Mouse (Mus musculus): ENCODE data around the gene Slc25a51. TPM values are rescaled to one million over a fixed set of nuclear protein-coding genes. Genes with fewer than 3 reads are reported as not detected.

The Slc25a51 gene
- total RNA-seq, 2 experiments from 2014 or later, result 103 to 107 TPM

DNA sequence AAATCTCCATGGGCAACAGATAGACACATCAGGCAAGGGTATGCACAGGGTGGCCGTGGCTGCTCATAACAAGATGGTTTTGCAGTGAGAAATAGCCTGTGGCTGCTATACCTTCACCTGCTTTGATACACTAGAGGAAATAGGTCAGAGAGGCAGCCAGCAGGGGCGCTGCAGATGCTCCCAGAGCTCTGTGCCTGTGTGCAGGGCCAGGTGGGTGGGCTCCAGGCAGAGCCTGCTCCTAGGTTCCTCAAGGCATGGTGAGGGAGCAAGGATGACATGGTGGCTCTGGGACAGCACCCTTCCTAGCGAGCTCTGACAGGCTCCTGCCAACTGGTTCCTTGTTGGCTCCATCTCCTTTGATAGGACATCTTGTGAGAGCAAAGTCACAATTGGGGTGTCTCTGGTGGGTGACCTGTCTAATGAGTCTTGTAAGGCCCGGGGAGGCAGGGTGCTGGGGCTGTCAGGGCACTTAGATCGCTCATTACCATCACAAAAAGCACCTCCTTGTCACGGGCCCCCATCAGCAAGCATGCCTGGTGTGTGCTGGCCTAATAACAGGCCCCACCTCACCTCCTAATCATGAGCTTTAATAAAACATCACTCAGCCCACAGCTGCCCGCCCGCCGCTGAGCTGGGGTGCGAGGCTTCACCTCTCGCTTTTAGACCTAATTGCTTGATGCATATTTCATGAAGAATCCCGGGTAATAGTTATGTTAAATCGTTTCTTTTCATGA lies 18.3 kb upstream of the Slc25a51 start:
- no peak for DNase-seq

DNA sequence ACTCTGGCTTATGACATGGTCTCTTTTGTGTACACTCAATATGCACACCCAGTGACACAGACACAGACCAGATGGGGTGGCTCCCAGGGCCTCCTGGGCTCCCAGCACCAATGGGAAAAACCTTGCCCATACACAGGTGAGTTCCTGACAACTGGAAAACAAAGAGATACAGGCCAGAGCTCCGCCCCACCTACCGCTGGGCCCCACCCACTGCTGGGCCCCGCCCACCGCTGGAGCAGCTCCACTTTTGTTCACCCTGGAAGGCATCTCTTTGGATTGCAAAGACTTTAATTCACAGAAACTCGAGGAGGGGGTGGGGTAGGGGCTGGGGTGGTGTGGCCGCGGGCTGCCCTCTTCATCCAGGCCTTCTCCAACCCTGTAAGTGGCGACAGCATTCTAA lies 14.8 kb upstream of the Slc25a51 start:
- no peak for DNase-seq

DNA sequence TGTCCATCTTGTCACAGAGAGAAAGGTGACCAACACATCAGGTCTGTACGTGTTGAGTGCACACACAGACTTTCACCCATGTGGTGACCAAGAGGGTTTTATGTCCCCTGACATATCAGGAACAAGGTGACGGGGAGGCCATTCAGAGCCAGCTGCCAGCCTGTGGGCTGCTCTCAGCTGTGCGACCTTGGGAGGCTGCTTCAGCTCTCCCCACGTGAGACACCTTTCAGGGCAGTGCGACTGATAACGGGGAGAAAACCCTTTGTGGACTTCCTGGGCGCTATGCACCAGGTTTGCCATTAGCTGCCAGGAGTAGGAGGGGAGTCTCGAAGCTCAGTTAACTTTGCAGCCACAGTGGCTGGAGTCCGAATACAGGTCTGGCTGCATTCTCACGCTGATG lies 14.1 kb upstream of the Slc25a51 start:
- DNase-seq, result no peak

DNA sequence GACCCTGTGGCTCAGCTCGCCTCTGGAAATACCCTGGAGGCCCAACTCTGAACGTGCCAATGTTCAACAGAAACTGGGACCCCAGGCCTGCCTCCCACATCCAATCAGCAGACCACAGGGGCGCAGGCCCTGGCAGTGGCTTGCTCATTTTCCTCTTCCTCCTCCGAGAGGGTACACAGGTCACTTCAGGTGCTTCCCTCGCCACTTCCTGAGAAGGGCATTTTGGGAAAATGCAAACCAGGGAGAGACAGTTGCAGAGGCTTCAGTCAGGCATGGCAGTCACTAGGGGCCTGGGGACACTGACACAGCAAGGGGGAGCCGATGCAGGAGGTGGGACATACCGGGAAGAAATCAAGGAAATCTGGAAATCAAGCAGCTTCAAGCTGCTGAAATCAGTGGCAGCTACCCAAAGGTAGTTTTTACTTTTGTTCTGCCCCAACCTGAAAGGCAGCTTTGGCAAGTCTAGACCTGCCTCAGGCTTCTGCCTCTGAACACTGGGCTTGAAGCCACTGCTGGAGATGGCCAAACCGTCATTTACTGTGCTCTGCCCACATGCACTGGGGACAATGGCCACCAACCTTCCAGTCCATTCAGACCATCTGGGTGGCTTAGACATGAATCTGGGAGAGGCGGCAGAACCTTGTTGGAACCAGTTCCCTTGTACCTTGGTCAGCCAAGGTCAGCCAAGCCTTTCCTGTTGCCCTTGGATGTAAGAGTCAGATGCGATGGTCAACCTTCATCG lies 13.1 kb upstream of the Slc25a51 start:
- DNase-seq, result no peak

DNA sequence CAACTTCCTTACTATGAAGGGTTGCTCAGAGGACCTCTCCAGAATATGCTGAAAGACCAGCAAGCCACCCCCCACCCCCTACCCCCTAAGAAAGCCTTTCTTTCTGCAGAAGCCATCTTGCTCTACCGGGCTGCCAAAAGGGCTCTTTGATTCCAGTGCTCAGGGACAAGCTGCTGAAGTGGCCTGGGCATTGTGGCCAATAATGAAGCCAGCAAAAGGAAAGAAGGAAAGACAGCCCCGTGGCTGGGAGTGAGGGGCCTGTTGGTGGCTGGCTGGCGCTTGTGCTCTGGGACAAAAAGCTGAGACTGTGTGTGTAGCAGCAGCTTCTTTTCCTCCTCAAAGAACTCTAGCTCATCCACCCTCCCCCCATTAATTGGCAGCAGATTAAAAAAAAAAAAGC lies 12.2 kb upstream of the Slc25a51 start:
- DNase-seq, result no peak

DNA sequence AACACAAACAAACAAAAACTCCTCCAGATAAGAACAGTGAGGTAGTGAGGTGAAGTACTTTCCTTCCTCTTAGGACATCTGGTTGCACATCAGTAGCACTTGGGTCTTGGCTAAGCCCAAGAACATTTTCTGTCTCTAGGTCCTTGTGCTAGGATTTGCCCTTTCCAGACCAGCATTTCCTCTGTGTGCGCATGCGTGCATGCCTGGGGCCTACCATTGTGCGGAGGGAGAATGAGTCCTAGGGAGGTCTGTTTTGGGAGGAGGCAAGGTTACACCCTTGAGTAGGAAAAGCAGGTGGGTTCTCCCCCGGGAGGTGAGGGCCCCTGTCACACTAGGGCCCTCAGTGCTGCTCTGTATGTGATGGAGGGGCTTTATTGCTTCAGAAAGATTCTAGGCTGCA lies 10.5 kb upstream of the Slc25a51 start:
- no peak for DNase-seq

DNA sequence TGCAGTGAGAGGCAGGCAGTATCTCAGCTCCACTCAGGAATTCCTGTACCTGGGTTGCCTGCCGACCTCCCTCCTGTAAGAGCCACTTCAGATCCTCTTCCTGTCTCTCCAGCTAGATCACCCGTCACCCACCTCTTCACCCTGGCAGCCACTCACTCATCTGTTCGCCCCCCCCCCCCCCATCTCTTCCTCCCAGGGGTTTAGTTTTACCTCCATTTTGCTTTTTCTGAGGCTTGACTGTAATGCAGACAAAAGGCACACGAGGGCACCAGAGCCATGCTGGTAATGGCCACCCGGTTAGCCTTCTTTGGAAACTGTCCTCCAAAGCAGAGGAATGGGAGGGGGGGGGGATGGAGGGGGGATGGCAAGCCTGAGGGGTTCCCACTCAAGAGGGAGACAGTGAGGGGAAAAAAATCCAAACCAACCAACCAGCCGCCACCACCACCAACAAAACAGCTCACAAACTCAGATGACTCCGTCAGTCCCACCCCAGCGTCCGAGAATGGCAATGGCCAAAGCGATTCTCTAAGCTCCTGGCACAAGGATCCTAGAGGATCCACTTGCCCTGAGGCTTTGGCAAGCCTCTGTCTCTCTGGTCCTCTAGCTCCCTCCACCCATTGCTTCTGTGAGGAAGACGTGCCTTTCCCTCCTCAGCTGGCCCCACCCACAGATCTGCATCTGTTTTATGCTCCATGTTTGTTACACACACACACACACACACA lies 9.8 kb upstream of the Slc25a51 start:
- peak; percentile 51 to 85 for DNase-seq

DNA sequence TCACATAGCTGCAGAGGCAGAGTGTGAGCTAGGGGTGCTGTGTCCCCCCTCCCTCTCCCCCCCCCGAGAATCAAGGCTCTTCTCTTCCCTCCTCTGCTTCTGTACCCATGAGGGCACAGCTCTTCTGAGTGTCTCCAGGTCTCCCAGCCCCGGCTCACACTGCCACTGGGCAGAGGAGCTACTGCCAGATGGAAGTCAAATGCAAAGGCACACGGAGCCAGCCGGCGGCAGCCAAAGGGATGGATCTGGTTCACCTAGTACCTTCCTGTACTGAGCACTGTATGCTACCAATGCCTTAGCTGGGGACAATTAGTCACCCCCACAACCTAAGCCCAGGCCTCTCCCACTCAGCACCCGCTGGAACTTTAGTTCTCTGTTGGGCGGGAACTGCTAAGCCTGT lies 7.7 kb upstream of the Slc25a51 start:
- DNase-seq, result no peak

DNA sequence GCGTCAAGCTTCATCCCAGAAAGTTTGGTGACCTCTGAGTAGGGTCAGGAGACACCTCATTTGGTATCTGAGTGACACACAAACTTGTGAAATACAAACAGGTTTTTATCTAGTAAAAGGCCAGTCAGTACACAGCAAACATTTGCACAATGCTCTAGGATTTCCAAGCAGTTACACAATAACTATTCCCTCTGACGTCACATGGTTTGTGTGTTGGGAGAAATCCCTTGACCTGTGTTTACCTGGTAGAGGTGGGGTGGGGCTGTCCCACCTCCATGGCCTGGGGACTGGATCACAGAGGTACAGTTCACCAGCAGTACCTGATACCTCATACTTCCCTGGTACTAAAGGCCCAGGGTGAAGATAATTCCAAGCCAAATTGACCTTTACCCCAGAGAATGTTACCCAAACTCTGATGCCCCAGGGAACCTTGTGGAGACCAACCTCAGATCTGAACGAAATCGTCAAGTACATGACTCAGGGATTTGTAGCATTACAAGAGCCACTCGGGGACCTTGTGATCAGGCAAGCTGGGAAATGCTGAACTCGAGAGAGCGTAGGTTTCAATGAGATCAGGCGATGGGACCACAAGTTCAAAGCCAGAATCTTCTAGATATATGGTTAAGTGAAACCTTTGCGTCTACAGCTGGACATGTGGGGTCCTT lies 5.2 kb upstream of the Slc25a51 start:
- DNase-seq, result no peak

DNA sequence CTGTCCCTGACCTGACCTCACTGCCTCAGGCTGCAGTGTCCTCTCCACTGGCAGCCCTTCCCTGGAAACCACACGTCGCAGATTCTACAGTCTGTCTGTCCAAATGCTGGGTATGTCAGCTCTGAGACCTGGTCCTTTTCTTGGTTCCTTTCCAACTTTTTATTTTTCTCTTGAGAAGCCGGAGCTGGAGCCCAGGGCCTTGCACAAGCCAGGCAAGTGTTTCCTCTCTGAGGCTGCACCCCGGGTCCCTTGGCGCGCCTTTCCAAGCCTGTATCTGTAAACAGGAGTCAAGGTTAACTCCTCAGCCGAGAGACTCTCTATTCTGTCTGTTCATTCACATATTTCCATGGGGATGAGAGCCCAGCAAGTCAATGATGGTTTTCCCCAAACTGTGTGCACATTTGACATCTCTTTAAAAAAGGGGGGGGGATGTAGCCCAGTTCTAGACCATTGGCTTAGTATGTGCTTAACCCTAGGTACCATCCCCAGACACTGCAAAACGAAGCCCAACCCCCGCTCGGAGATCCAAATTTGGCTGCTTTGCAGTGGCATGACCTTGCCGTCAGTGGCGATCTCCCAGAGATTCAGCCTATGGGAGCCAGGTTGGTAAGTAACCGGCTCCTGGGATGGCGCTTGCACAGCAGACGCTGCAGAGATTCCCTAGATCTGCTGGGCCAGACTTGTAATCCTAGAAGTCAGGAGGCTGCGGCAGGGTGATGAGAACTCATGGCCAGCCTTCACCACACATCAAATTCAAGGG lies 4.0 kb upstream of the Slc25a51 start:
- DNase-seq, result no peak

DNA sequence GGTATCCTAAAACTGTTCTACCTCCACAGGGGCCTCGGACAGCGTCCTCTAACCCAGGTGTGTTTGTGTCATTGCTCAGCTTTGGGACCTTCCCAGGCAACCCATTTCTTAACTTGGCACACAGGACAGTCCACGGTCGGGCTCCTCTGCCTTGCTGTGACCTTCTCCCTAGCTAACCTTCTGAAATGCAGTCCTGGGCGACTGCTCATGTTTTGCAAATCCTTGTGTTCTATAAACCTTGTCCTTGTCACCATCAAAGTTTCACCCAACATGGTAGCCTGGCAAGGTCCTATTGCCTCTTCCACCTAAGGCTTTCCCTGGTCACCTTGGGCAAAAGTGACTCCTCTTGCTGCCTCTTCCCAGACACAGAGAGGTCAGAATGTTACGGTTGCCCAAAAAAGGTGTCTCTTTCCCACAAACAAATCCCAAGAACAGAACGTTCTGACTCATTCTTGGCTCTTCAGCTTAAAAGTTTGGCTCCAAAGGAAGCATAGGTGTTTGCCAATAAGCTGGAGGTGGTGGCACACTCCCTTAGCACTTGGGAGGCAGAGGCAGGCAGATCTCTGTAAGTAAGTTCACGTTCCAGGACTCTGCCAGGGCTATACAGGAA lies 2.7 kb upstream of the Slc25a51 start:
- no peak for DNase-seq

DNA sequence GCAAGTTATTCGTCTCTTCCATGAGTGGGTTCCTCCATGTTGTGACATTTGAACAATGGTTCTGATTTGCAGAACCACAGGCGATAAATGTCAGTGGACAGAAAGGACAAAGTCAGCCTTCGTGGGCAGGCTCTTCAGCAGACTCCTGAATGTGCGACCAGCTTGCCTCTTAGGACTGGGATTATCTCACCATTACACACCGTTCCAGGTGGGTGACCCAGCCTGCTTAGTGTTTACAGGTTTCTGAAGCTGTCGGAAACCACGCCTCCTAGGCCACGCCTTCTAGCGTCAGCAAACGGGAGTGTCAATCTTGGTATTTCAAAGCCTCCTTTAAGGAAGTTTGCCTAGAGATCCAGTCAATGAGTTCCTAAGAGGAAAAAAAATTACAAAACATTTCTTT lies 704 bp upstream of the Slc25a51 start:
- DNase-seq, result peak; percentile 88 to 90

DNA sequence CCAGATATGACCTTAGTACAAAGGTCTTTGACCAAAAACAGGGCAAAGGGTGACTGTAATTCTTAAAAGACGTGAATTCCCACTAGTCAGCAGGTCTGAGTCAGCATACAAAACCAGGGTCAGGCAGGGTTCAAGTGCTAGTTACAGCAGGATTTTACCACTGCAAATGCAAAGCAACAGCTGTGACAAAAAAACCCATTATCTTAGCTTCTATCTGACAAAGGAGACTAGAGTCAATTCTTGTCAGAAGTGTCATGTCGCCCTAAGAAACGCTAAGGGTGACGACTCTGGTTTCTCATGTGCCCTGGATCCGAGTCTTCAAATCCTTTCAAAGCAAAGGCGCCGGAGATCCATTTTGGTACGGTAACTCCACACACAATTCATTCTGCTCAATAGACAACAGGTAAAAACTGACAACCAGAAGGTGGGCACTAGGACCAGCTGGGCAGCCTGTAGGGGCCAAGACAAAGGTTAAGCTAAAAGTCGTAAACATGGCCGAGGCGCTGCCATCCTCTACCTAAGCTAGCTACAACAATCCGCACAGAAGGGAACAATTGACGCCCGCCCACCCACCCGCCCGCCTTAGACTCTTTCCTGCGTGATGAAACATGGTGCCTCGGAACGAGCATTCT lies 747 bp downstream of the Slc25a51 start:
- DNase-seq, result no peak

DNA sequence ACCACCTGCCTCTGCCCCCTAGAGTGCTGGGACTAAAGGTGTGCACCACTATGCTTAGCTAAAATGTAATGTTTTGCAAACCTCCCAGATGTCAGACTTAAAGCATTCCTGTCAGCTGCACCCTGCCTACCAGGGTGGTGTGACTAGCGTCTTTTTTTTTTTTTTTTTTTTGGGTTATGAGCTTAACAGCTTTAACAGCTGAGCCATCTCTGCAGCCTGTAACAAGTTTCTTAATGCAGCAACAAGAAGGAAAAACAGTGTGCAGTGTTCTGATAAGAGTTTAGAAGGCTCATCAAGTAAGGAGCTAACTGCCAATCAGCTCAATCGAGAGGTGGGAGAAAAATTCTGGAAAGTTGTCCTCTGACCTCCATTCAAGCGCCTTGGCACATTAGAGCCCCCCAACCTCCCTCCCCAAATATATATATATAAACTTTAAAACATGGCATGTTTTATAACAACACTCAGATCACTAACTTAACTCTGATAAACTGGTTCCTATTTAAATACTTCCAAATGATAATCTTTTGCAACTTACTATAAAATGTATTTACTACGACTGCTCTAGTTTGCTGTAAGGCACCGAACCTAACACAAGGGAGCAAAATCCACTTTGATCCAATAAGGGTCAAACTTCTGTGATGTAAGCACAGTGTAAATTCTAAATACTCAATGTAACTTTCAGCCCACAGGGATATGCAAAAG lies 1.4 kb downstream of the Slc25a51 start:
- DNase-seq, result no peak

DNA sequence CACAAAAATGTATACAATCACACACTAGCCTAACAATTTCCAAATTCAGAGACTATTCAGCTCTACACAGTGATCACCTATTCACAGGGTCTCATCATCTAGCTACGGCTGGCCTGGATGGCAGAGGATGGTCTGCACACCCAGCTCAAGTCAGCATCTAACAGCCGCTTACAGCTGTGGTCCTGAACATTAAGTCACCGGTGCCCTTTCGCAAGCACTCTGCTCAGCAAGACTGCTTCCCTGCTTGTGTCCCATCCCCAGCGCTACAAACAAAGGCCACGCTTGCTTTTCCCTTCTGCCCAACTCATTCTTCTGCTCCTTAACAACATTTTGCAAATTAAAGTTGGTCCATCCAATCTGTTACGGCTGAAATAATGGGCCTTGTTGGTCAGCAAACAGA lies 2.2 kb downstream of the Slc25a51 start:
- DNase-seq, result no peak

DNA sequence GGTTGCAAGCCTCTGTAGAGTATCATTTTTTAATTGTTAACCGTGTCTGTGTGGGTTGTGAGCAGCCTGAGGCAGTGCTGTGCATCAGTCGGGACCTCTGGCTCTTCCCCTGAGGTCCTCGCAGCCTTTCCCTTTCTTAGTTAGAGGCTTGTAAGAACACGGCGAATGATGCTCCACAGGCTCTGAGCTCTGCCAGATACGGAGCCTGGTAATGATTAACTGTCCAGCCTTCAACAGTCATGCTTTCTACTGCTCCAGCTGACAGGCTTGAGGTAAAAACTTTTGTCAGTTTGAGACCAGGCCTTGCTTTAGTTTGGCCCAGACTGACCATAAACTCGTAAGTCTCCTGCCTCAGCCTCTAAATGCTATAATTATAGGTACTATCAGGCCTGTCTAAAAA lies 3.3 kb downstream of the Slc25a51 start:
- DNase-seq, result no peak

DNA sequence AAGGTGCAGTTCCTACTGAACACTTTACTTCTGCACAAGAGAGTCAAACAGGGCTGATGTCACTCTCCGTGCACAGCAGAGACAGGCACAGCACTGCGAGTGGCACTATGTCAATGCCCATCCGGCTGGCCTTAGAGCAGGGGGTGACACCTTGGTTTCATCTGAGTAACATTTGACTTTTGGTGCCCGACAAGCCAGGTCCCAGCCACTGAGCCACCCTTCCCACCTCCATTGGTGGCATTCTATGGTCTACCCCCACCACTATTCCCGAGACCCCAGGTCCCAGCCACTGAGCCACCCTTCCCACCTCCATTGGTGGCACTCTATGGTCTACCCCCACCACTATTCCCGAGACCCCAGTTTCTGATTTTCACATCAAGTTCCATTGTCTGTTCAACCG lies 4.5 kb downstream of the Slc25a51 start:
- DNase-seq, result no peak

DNA sequence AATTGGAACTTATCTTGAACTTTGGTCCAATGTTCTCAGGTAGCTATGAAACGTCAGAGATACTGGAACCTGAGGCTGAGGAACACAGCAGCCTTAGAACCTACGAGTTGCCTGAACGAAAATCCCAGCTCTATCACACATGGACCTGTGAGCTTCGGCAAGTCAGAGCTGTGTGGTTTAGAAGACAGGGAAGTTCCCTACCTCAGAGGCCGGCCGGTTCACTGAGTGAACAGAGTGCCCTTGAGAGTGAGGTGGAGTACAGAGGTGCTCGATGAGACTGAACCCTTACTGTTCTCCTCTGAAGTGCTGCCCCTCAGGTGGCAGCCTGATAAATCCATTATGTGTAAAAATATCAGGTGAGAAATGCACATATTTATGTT lies 5.1 kb downstream of the Slc25a51 start:
- DNase-seq, result no peak

DNA sequence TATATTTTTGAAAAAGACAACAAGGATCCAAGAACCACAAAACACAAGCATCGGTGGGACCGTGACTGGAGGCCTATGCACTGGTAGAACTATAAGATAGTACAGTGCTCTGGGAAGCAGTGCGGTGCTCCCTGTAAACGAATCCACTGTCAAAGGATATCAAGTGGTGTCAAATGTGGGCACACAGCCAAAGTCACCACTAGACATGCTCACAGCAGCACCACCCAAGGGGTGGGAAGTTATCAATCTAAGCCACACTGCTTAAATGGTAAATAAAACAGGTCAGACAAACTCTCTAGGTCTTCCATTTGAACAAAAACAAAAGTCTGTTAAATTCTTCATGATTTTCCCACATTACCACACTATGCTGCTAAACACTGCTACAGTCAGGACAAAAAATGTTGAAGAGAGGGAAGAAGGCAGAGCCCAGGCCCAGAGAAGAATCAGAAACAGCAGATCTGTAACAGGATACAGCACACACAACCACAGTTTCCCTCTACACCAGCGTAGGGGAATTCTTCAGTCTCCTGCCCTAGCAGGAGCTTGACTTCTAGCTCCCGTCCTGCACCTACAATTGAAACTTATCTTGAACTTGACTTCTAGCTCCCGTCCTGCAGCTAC lies 5.6 kb downstream of the Slc25a51 start:
- peak; percentile 53 to 58 for DNase-seq

DNA sequence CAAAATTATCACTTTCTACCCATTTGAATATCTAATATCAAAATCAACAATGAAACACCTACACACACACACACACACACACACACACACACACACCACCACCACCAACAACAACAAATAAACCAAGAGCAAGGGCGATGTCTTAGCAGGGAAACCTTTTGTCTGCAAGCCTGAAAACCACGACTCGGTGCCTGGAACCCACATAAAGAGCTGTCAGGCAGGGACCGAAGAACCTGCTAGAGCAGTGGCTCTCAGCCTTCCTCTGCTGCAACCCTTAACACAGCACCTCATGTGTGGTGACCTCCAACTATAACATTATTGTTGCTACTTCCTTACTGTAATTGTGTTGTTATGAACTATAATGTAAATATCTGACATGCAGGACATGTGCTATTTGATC lies 6.3 kb downstream of the Slc25a51 start:
- DNase-seq, result no peak

Measured in heart, adult 18-20 months (tissue).